Mouse (Mus musculus) kidney, adult 2 months (tissue): Measurements from ENCODE around the gene Fbxl17. TPM values are rescaled to one million over a fixed set of nuclear protein-coding genes. Genes with fewer than 3 reads are reported as not detected.
A peak's percentile ranks its signal among the peaks of the same experiment; 100 is the strongest.

Source experiments
- DNase-seq: peaks from one replicate; pipeline ENCODE4 v3.0.0; 2021
- H3K27ac ChIP-seq: fragments of 200-500 bp; 2 replicates; pipeline ENCODE4 v1.5.1; 2012; ENCODE audit warnings: low read depth, low read length, control low read depth, inconsistent platforms; ENCODE audit not compliant: insufficient read depth
- H3K27me3 ChIP-seq: fragments of 200-500 bp; replicated peaks from 2 replicates; pipeline ENCODE4 v1.6.1; 2012; ENCODE audit warnings: mild to moderate bottlenecking, moderate library complexity, low read length, inconsistent platforms; ENCODE audit not compliant: control insufficient read depth, insufficient read depth
- H3K36me3 ChIP-seq: fragments of 200-500 bp; 2 replicates; pipeline ENCODE4 v1.6.1; 2012; ENCODE audit warnings: mild to moderate bottlenecking, moderate library complexity, low read length, inconsistent platforms; ENCODE audit not compliant: control insufficient read depth, insufficient read depth
- H3K4me1 ChIP-seq: fragments of 200-500 bp; 2 replicates; pipeline ENCODE4 v1.6.1; 2011; ENCODE audit warnings: low read length; ENCODE audit not compliant: control insufficient read depth, insufficient read depth
- H3K4me3 ChIP-seq: fragments of 200-500 bp; 2 replicates; pipeline ENCODE4 v1.5.1; 2011; ENCODE audit warnings: mild to moderate bottlenecking, low read depth, low read length, control low read depth; ENCODE audit not compliant: insufficient read depth
- CTCF ChIP-seq: fragments of 200-500 bp; conservative IDR thresholded peaks from 2 replicates; pipeline ENCODE4 v1.5.1; 2011; ENCODE audit warnings: low read depth, mild to moderate bottlenecking, control low read depth, low read length, moderate library complexity, mixed read lengths; ENCODE audit not compliant: insufficient read depth, insufficient read length
- POLR2A ChIP-seq: fragments of 200-500 bp; IDR thresholded peaks from one replicate; pipeline ENCODE4 v1.6.1; 2011; ENCODE audit warnings: low read depth, low read length, control low read depth
- WGBS: fragments of 180-500 bp; shearing (Covaris S2); methylation state at CpG from one replicate; pipeline ENCODE4 v1.1.7; 2018; 5-methylcytosine and 5-hydroxymethylcytosine counted together
- polyA plus RNA-seq: library from polyadenylated mRNA; depleted of rRNA; stranded (reverse); fragments of >200 nt; gene quantifications from 2 replicates; pipeline ENCODE4 v1.2.3, GENCODE M21; 2012

The Fbxl17 gene
- polyA plus RNA-seq, 1 experiment, result 10.2 TPM

DNA sequence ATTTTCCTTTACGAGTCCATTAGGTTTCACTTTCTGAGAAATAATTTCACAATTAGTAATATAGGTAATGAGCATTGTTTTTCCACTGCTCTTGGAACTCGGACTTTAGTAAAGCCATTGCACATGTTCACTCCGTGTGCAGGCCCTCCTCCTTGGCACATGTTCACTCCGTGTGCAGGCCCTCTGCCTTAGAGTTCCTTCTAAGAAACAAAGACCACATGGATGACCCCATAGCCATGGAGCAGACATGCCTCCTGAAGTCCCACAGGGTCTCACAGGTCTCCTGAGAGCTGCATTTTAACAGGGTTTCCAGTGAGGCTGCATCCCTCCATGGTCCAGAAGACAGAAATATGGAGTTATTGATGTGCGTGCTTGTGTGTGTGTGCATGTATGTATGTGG is 237.1 kb downstream of the Fbxl17 start:
- Histone ChIP-seq H3K27me3 (no peaks in the 10 kb centered on the region), H3K27ac (no peak overlapping the region), H3K4me3 (no peak overlapping the region), H3K4me1 (no peaks in the 10 kb centered on the region), H3K36me3 (no peaks in the 10 kb centered on the region)
- TF ChIP-seq POLR2A (no peak), CTCF (no peak)
- DNase-seq, result no peak
- 93% methylated on average over 5 of the region's 5 CpGs for WGBS

DNA sequence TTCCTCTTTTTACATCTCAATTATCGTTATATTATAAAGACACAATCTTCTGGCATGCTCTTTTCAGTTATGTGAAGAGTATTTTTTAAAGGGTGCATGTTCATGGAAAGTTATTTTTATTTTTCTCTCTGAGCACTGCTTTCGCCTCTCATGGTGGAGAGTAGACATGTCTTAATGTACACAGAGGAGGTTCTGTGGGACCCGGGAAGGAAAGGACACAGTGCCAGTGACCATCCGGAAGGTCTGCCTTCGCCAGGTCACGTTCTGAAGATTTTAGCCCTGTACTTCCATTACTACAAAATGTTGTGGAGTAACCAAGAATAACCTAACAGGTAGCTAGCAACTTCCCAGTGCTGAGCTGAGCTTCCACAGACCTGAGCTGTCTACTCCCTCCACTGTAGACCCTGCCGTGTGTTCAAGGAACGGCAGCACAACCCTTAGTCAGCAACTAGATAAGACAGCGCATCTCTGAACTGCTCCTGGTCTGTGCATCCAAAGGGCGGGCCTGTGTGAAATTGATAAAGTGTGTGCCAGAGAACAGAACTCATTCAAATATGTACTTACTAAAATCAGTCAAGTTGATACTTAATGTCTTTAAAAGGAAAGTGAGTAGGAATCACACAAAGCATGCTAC is 238.2 kb downstream of the Fbxl17 start:
- H3K4me1 ChIP-seq, result no peaks in the 10 kb centered on the region
- no peaks in the 10 kb centered on the region for H3K27me3 ChIP-seq
- no peaks in the 10 kb centered on the region for H3K36me3 ChIP-seq
- no peak overlapping the region for H3K4me3 ChIP-seq
- no peak for DNase-seq
- no peak overlapping the region for H3K27ac ChIP-seq
- no peak for TF ChIP-seq POLR2A
- no peak for TF ChIP-seq CTCF
- WGBS, result 93% methylated on average over 10 of the region's 10 CpGs

DNA sequence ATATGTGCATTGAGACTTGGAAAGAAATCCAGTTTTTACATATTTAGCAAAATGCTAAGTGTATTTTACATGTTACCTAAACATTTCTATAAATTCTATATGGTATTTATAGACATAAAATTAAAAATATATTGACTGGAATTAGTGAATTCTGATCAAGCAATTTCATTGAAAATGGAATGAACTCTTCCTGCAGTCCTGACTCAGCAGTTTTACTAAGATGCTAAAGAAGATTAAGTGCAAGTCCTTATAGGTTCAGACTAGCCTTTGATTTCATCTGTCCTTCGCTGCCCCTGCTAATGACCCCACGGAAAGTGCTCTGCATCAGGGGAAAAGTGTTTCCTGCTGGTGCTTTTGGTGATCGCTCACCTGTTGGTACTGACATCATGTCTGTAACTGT is 240.7 kb downstream of the Fbxl17 start:
- no peak for DNase-seq
- no peaks in the 10 kb centered on the region for H3K4me1 ChIP-seq
- no peak overlapping the region for H3K27ac ChIP-seq
- no peak overlapping the region for H3K4me3 ChIP-seq
- TF ChIP-seq CTCF, result no peak
- TF ChIP-seq POLR2A, result no peak
- H3K36me3 ChIP-seq, result no peaks in the 10 kb centered on the region
- no peaks in the 10 kb centered on the region for H3K27me3 ChIP-seq
- WGBS, result 82% methylated on average over 3 of the region's 3 CpGs

DNA sequence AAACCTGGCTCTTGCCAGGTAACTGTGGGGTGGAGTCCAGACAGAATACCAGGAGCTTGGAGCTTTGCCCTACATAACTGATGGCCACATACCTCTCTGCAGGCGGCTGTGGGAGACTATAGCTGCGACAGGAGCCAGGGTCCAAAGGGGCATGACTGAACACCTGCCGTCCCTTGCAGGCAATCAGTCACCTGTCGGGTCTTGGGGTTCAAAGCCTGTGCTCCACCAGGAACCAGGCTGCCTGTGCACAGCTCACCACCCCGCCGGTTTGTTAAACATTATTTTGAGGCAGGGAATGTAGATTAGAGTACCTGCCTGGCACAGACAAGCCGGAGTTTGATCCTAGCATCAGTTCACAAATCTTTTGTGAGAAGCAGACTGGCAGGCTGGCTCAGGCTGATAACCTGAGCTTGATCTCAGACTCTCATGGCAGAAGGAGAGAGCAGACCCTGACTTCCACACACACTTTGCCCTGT is 253.6 kb downstream of the Fbxl17 start:
- no peak overlapping the region for H3K4me3 ChIP-seq
- H3K4me1 ChIP-seq, result no peaks in the 10 kb centered on the region
- 40% methylated on average over 7 of the region's 7 CpGs for WGBS
- peak; percentile 27 for DNase-seq
- H3K36me3 ChIP-seq, result no peaks in the 10 kb centered on the region
- H3K27me3 ChIP-seq, result no peaks in the 10 kb centered on the region
- TF ChIP-seq CTCF, result no peak
- TF ChIP-seq POLR2A, result no peak
- H3K27ac ChIP-seq, result no peak overlapping the region

DNA sequence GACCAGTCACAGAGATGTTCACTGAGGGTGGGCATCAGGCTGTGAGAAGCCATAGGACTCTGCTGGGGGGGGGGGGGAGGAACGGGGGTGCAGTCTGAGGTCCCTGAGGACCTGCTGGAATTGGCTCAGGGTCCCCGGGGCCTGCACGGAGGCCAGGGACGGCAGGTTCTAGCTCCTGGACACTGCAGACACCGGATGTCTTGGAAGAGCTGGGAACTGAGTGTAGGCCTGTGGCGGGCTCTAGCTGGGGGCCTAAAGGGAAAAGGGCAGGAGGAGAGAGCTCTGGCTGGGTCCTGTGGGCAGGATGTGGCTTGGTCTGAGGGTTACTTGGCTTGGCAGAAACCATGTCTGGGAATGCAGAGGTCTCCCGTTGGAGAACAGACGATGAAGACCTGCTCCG is 254.3 kb downstream of the Fbxl17 start:
- no peak for TF ChIP-seq CTCF
- no peak for TF ChIP-seq POLR2A
- Histone ChIP-seq H3K27ac (no peak overlapping the region), H3K27me3 (no peaks in the 10 kb centered on the region), H3K4me1 (no peaks in the 10 kb centered on the region), H3K36me3 (no peaks in the 10 kb centered on the region), H3K4me3 (no peak overlapping the region)
- no peak for DNase-seq
- 91% methylated on average over 9 of the region's 9 CpGs for WGBS

DNA sequence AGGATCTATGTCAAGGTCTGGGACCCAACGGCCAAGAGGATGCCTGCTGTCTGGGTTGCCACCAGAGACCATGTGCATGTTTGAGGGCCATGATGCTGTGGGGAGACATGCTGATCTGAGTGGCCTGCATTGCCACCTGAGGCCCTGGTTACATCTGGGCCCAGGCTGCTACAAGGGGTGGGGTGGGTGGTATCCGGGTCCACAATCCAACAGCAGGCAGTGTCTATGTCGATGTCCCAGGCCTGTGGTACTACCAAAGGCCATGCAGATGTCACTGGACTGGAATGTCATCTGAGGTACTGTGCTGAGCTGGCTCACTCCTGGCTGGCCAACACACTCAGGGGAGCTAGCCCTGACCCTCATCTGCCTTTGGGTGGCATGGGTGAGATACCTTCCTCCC is 257.1 kb downstream of the Fbxl17 start:
- H3K4me1 ChIP-seq, result no peaks in the 10 kb centered on the region
- H3K4me3 ChIP-seq, result no peak overlapping the region
- DNase-seq, result no peak
- no peaks in the 10 kb centered on the region for H3K27me3 ChIP-seq
- no peaks in the 10 kb centered on the region for H3K36me3 ChIP-seq
- no peak overlapping the region for H3K27ac ChIP-seq
- 98% methylated on average over 3 of the region's 3 CpGs for WGBS
- no peak for TF ChIP-seq POLR2A
- TF ChIP-seq CTCF, result no peak

DNA sequence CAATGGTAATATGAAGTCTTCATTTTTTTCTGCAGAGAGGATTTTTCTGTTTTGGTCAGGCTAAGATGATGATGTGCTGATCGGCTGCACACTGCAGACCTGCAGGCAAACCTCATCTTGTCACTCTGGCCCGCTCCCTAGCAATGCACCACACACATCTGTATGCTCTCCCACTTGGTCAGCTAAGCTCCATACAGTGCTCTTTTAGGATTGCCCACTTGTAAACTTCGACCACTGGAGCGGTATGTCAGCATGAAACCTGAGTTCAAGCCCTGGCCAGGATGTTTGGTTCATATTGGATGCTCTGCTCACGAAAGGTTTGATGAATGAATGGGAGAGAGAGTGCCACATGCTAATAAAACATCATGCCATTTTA is 259.1 kb downstream of the Fbxl17 start:
- WGBS, result 89% methylated on average over 5 of the region's 5 CpGs
- Histone ChIP-seq H3K4me3 (no peak overlapping the region), H3K36me3 (no peaks in the 10 kb centered on the region), H3K4me1 (no peaks in the 10 kb centered on the region), H3K27ac (no peak overlapping the region), H3K27me3 (no peaks in the 10 kb centered on the region)
- DNase-seq, result no peak
- no peak for TF ChIP-seq POLR2A
- TF ChIP-seq CTCF, result no peak

DNA sequence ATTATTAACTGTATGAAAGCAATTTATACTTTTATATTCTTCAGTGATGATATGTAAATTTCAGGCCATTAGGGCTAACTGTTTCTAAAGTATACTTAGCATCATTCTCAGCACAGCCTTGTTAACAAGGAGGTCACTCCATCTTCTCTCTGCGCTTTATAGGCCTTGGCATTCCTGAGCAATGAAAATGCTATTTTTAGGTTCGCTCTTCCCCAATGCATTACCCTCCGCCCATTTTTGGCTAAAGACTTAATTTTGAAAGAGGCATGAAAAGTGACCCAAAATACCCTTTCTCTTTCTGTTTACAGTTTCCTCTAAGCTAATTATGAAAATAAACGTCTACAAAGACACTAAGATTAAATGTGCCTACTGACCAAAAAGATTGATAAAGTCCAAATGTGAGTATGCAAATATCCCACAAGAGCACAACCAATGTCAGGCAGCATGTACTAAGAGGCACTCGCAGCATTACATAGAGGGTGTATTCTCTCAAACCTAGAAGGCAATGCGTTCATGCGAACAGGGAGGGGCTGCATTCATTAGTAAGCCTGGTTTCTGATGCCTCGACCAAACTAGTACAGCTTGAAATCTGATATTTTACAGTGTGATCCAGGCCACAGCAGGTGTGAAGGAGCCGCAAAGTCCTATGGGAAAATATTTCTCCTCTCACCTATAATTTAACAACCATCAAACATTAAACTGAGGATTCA is 259.6 kb downstream of the Fbxl17 start:
- no peaks in the 10 kb centered on the region for H3K27me3 ChIP-seq
- 55% methylated on average over 9 of the region's 9 CpGs for WGBS
- H3K4me1 ChIP-seq, result no peaks in the 10 kb centered on the region
- H3K27ac ChIP-seq, result no peak overlapping the region
- no peaks in the 10 kb centered on the region for H3K36me3 ChIP-seq
- H3K4me3 ChIP-seq, result no peak overlapping the region
- DNase-seq, result no peak
- TF ChIP-seq CTCF, result no peak
- no peak for TF ChIP-seq POLR2A
